Mouse (Mus musculus) granulocyte monocyte progenitor cell, adult 5-6 weeks (primary cell): Measurements from ENCODE around the gene Foxred1. TPM values are rescaled to one million over a fixed set of nuclear protein-coding genes. Genes with fewer than 3 reads are reported as not detected.

Experiments
- ATAC-seq: replicated peaks from 2 replicates; pipeline ENCODE4 v1.8.0; 2016; ENCODE audit warnings: mild to moderate bottlenecking, moderate TSS enrichment, inconsistent platforms; ENCODE audit not compliant: poor library complexity, severe bottlenecking
- total RNA-seq, 2 experiments: library from RNA; stranded (forward) in 1 of 2; stranded (reverse) in 1 of 2; fragments of 200-712, 200-1000 nt in 1 of 2; fragments of >200 nt in 1 of 2; fragmentation: Nextera tagmentation in 1 of 2; gene quantifications; 2 replicates each; pipeline ENCODE4 v1.2.3; 2014 to 2017

Gene Foxred1
- total RNA-seq, 2 experiments from 2014 or later: 33.0 to 34.3 TPM

- no peak for ATAC-seq
These were observed 54.0 kb downstream of the Foxred1 start for GRCm38 (mm10) chr9:35156862-35157261.

GRCm38 (mm10) chr9:35156002-35156710 lies 54.7 kb downstream of the Foxred1 start:
- no peak for ATAC-seq

Other genes starting within 250 kb of the Foxred1 start
- gene St3gal4, start 91.8 kb downstream of the Foxred1 start, total RNA-seq (2014; fragmentation: Nextera tagmentation): 39.2 and 44.6 TPM in 2 replicates
- 35.6 and 41.8 TPM in 2 replicates for gene St3gal4, start 91.8 kb downstream of the Foxred1 start, total RNA-seq (2017)
- 68.1 and 71.8 TPM in 2 replicates for gene Dcps, start 35.0 kb downstream of the Foxred1 start, total RNA-seq (2014; fragmentation: Nextera tagmentation)
- gene Dcps, start 35.0 kb downstream of the Foxred1 start, total RNA-seq (2017): 61.8 and 66.6 TPM in 2 replicates
- gene Srpr, start 10.9 kb downstream of the Foxred1 start, total RNA-seq (2014; fragmentation: Nextera tagmentation): 71.1 and 86.8 TPM in 2 replicates
- 75.6 and 85.4 TPM in 2 replicates for gene Srpr, start 10.9 kb downstream of the Foxred1 start, total RNA-seq (2017)
- 10.4 and 12.5 TPM in 2 replicates for gene Tirap, start 10.8 kb downstream of the Foxred1 start, total RNA-seq (2014; fragmentation: Nextera tagmentation)
- 9.7 and 10.2 TPM in 2 replicates for gene Tirap, start 10.8 kb downstream of the Foxred1 start, total RNA-seq (2017)
- gene Fam118b, start 56.8 kb upstream of the Foxred1 start, total RNA-seq (2014; fragmentation: Nextera tagmentation): 24.8 and 30.9 TPM in 2 replicates
- gene Fam118b, start 56.8 kb upstream of the Foxred1 start, total RNA-seq (2017): 10.6 and 14.3 TPM in 2 replicates
- 16.1 and 20.4 TPM in 2 replicates for gene Rpusd4, start 56.8 kb upstream of the Foxred1 start, total RNA-seq (2014; fragmentation: Nextera tagmentation)
- 15.0 and 17.8 TPM in 2 replicates for gene Rpusd4, start 56.8 kb upstream of the Foxred1 start, total RNA-seq (2017)
- 0.09 and 1.0 TPM in 2 replicates for gene Cdon, start 210.1 kb upstream of the Foxred1 start, total RNA-seq (2014; fragmentation: Nextera tagmentation)
- gene Cdon, start 210.1 kb upstream of the Foxred1 start, total RNA-seq (2017): 0.46 and 1.2 TPM in 2 replicates